Mouse (Mus musculus) liver, embryonic 16.5 days (tissue): Measurements from ENCODE around the gene Zfp72. TPM values are rescaled to one million over a fixed set of nuclear protein-coding genes. Genes with fewer than 3 reads are reported as not detected.

Source experiments
- ATAC-seq: fragments of 200-750 bp; cut with Nextera tagmentation; 2 replicates; pipeline ENCODE4 v1.8.0; 2017; ENCODE audit warnings: low read depth, mild to moderate bottlenecking, moderate number of reproducible peaks, moderate library complexity
- H3K27ac ChIP-seq: fragments of 300-500 bp; sonication (generic); 2 replicates; pipeline ENCODE4 v1.5.1; 2014; ENCODE audit warnings: mild to moderate bottlenecking, low read length
- H3K27me3 ChIP-seq: fragments of 300-500 bp; sonication (generic); 2 replicates; pipeline ENCODE4 v1.6.1; 2014; ENCODE audit warnings: low read depth, low read length, mixed read lengths; ENCODE audit not compliant: control insufficient read depth, insufficient read depth
- H3K36me3 ChIP-seq: fragments of 300-500 bp; sonication (generic); 2 replicates; pipeline ENCODE4 v1.6.1; 2014; ENCODE audit warnings: mild to moderate bottlenecking; ENCODE audit not compliant: control insufficient read depth, insufficient read depth
- H3K4me1 ChIP-seq: fragments of 300-500 bp; sonication (generic); 2 replicates; pipeline ENCODE4 v1.6.1; 2014; ENCODE audit warnings: low read depth, low read length, mixed read lengths; ENCODE audit not compliant: control insufficient read depth
- H3K4me2 ChIP-seq: fragments of 300-500 bp; sonication (generic); 2 replicates; pipeline ENCODE4 v1.6.1; 2014; ENCODE audit warnings: low read depth, low read length, mixed read lengths
- H3K4me3 ChIP-seq: fragments of 300-500 bp; sonication (generic); 2 replicates; pipeline ENCODE4 v1.5.1; 2014; ENCODE audit warnings: low read depth, mild to moderate bottlenecking, low read length
- H3K9ac ChIP-seq: fragments of 300-500 bp; sonication (generic); 2 replicates; pipeline ENCODE4 v1.6.1; 2014; ENCODE audit warnings: low read depth, low read length
- H3K9me3 ChIP-seq: fragments of 300-500 bp; sonication (generic); replicated peaks from 2 replicates; pipeline ENCODE4 v1.6.1; 2016; ENCODE audit warnings: low read length; ENCODE audit not compliant: control insufficient read depth
- WGBS: fragments of 180-500 bp; shearing (Covaris S2); extraction: QIAGEN DNeasy Blood & Tissue Kit; methylation state at CpG from one replicate; pipeline ENCODE4 v1.1.7; 2014; ENCODE audit not compliant: insufficient replicate concordance; 5-methylcytosine and 5-hydroxymethylcytosine counted together
- polyA plus RNA-seq: library from polyadenylated mRNA; unstranded; fragments of >200 nt; fragmentation: Nextera tagmentation; extraction: Ambion mirVana; gene quantifications from 2 replicates; pipeline ENCODE4 v1.2.1, GENCODE M21; 2015

Zfp72 gene
- polyA plus RNA-seq, 1 experiment from 2014 or later, result 0.73 TPM

GRCm38 (mm10) chr13:74363176-74363858 lies 27.3 kb downstream of the Zfp72 start:
- ATAC-seq, result 0 out of 2 replicates have a peak, but pooled peaks have one; percentile 20
- WGBS, result 79% methylated on average over 13 of the region's 13 CpGs
- Histone ChIP-seq H3K9me3 (no peaks in the 10 kb centered on the region), H3K4me2 (no peak overlapping the region), H3K9ac (no peak overlapping the region), H3K27ac (no peak overlapping the region), H3K36me3 (no peaks in the 10 kb centered on the region), H3K4me1 (no peaks in the 10 kb centered on the region), H3K4me3 (no peak overlapping the region), H3K27me3 (no peaks in the 10 kb centered on the region)

GRCm38 (mm10) chr13:74362218-74362617 lies 28.4 kb downstream of the Zfp72 start:
- Histone ChIP-seq H3K36me3 (no peaks in the 10 kb centered on the region; the same call in 1 of the 2 replicates), H3K27me3 (no peaks in the 10 kb centered on the region), H3K4me2 (no peak overlapping the region), H3K9me3 (no peaks in the 10 kb centered on the region), H3K4me3 (no peak overlapping the region), H3K9ac (no peak overlapping the region), H3K27ac (no peak overlapping the region), H3K4me1 (no peaks in the 10 kb centered on the region)
- 40% methylated on average over 2 of the region's 2 CpGs for WGBS
- no peak for ATAC-seq

GRCm38 (mm10) chr13:74356491-74356890 lies 34.1 kb downstream of the Zfp72 start:
- no peaks in the 10 kb centered on the region for H3K27me3 ChIP-seq
- H3K9ac ChIP-seq, result no peak overlapping the region
- WGBS, result 89% methylated on average over 13 of the region's 13 CpGs
- H3K4me1 ChIP-seq, result no peaks in the 10 kb centered on the region
- no peak overlapping the region for H3K27ac ChIP-seq
- no peaks in the 10 kb centered on the region for H3K9me3 ChIP-seq
- ATAC-seq, result no peak
- no peak overlapping the region for H3K4me2 ChIP-seq
- H3K36me3 ChIP-seq, result peaks cover 12% of the 10 kb centered on the region
- no peak overlapping the region for H3K4me3 ChIP-seq

- Histone ChIP-seq H3K4me1 (peaks cover 13% of the 10 kb centered on the region), H3K27me3 (no peaks in the 10 kb centered on the region), H3K4me3 (peak overlapping the region; percentile 88), H3K9me3 (no peaks in the 10 kb centered on the region), H3K9ac (peak overlapping the region; percentile 93), H3K4me2 (peak overlapping the region; percentile 94), H3K36me3 (peaks cover 3% of the 10 kb centered on the region), H3K27ac (peak overlapping the region; percentile 41)
- ATAC-seq, result peak; percentile 31
- under 1% methylated on average over 15 of the region's 15 CpGs for WGBS
Observed at GRCm38 (mm10) chr13:74350435-74350906, 40.2 kb downstream of the Zfp72 start.

- Histone ChIP-seq H3K27me3 (no peaks in the 10 kb centered on the region), H3K4me3 (peak within 1 kb of the TSS; percentile 88), H3K9me3 (no peaks in the 10 kb centered on the region), H3K4me1 (peaks cover 13% of the 10 kb centered on the region), H3K4me2 (peak within 1 kb of the TSS; percentile 94), H3K9ac (peak within 1 kb of the TSS; percentile 93), H3K36me3 (peaks cover 3% of the 10 kb centered on the region), H3K27ac (peak within 1 kb of the TSS; percentile 94)
- WGBS, result under 1% methylated on average over 57 of the region's 57 CpGs
- ATAC-seq, result peak; percentile 97
Observed at GRCm38 (mm10) chr13:74349566-74350434, 40.8 kb downstream of the Zfp72 start, which contains the start of the genes Sdha and Ccdc127. Sdha (minus strand) TSS chr13:74350280. Ccdc127 (plus strand) TSS chr13:74350309.

GRCm38 (mm10) chr13:74341036-74341435 lies 49.6 kb downstream of the Zfp72 start:
- no peak overlapping the region for H3K27ac ChIP-seq
- no peak overlapping the region for H3K4me2 ChIP-seq
- no peak overlapping the region for H3K4me3 ChIP-seq
- H3K27me3 ChIP-seq, result no peaks in the 10 kb centered on the region
- H3K9ac ChIP-seq, result no peak overlapping the region
- WGBS, result 42% methylated on average over 3 of the region's 3 CpGs
- peaks cover 17% of the 10 kb centered on the region for H3K36me3 ChIP-seq
- H3K9me3 ChIP-seq, result no peaks in the 10 kb centered on the region
- no peaks in the 10 kb centered on the region for H3K4me1 ChIP-seq
- peak; percentile 37; the same call in 1 of the 2 replicates for ATAC-seq

GRCm38 (mm10) chr13:74329321-74329720 lies 61.3 kb downstream of the Zfp72 start:
- peaks cover 37% of the 10 kb centered on the region for H3K36me3 ChIP-seq

More at GRCm38 (mm10) chr13:74329321-74329720, 61.3 kb downstream of the Zfp72 start:
- Histone ChIP-seq H3K9ac (no peak overlapping the region), H3K4me3 (no peak overlapping the region), H3K27ac (no peak overlapping the region), H3K9me3 (no peaks in the 10 kb centered on the region), H3K4me2 (no peak overlapping the region), H3K4me1 (no peaks in the 10 kb centered on the region), H3K27me3 (no peaks in the 10 kb centered on the region)
- ATAC-seq, result no peak
